Mouse (Mus musculus) thymus, adult 2 months (tissue): ENCODE results near the gene Avil. TPM values are rescaled to one million over a fixed set of nuclear protein-coding genes. Genes with fewer than 3 reads are reported as not detected.
A peak's percentile ranks its signal among the peaks of the same experiment; 100 is the strongest.
"Not testable (repeated sequence)": the region's sequence is repeated elsewhere in the genome, so short reads cannot be mapped to it uniquely, and the experiment has no call there.

Source experiments
- DNase-seq: peaks from one replicate; pipeline ENCODE4 v3.0.0; 2021
- H3K27ac ChIP-seq: fragments of 200-500 bp; 2 replicates; pipeline ENCODE4 v1.5.1; 2012; ENCODE audit warnings: low read length, control low read depth; ENCODE audit not compliant: control insufficient read depth, insufficient read depth
- H3K27me3 ChIP-seq: fragments of 200-500 bp; 2 replicates; pipeline ENCODE4 v1.6.1; 2012; ENCODE audit warnings: mild to moderate bottlenecking, low read length, moderate library complexity, mixed read lengths; ENCODE audit not compliant: control insufficient read depth, insufficient read depth
- H3K36me3 ChIP-seq: fragments of 200-500 bp; 2 replicates; pipeline ENCODE4 v1.6.1; 2012; ENCODE audit warnings: mild to moderate bottlenecking, low read length, moderate library complexity; ENCODE audit not compliant: control insufficient read depth, insufficient read depth
- H3K4me1 ChIP-seq: fragments of 200-500 bp; replicated peaks from 2 replicates; pipeline ENCODE4 v1.6.1; 2012; ENCODE audit warnings: low read length; ENCODE audit not compliant: control insufficient read depth, insufficient read depth
- H3K4me3 ChIP-seq: fragments of 200-500 bp; 2 replicates; pipeline ENCODE4 v1.5.1; 2012; ENCODE audit warnings: mild to moderate bottlenecking, low read length, control low read depth, moderate library complexity; ENCODE audit not compliant: control insufficient read depth, insufficient read depth
- CTCF ChIP-seq: fragments of 200-500 bp; IDR thresholded peaks from 2 replicates; pipeline ENCODE4 v1.5.1; 2012; ENCODE audit warnings: mild to moderate bottlenecking, control low read depth, low read length, moderate library complexity, borderline replicate concordance; ENCODE audit not compliant: control insufficient read depth, poor library complexity, insufficient read depth; ENCODE audit errors: extremely low read depth
- POLR2A ChIP-seq: fragments of 200-500 bp; IDR thresholded peaks from 2 replicates; pipeline ENCODE4 v1.6.1; 2012; ENCODE audit warnings: mild to moderate bottlenecking, low read length, control low read depth, moderate library complexity; ENCODE audit not compliant: control insufficient read depth, poor library complexity, insufficient read depth; ENCODE audit errors: extremely low read depth
- WGBS: fragments of 180-500 bp; shearing (Covaris S2); methylation state at CpG from one replicate; pipeline ENCODE4 v1.1.7; 2018; 5-methylcytosine and 5-hydroxymethylcytosine counted together
- polyA plus RNA-seq: library from polyadenylated mRNA; depleted of rRNA; stranded (reverse); fragments of >200 nt; gene quantifications from 2 replicates; pipeline ENCODE4 v1.2.3, GENCODE M21; 2012

The Avil gene
- polyA plus RNA-seq, 1 experiment, result 0.97 TPM

DNA sequence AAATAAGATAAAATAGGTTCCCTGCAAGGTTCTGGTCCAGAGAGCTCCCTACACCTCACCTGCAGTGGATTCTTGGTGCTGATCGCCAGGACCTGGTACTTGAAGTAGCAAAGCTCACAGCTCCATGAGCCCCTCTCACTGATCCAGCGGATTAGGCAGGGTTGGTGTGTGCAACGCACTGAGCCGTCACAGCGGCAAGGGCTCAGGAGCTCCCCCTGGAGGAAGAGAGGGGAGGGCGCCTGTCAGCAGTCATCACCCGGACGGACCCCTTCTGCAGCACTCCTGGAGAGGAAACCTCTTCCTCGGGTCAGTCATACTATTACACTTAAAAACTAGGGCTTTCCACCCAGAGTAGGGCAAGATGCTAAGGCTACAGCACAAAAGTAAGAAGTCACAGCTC, 57.7 kb downstream of the Avil start:
- Histone ChIP-seq H3K4me1 (peaks cover 12% of the 10 kb centered on the region), H3K4me3 (no peak overlapping the region), H3K27ac (no peak overlapping the region), H3K27me3 (peaks cover 2% of the 10 kb centered on the region), H3K36me3 (no peaks in the 10 kb centered on the region)
- WGBS, result 4% methylated on average over 9 of the region's 9 CpGs
- DNase-seq, result peak; percentile 86
- TF ChIP-seq POLR2A (no peak), CTCF (peak; percentile 98)

DNA sequence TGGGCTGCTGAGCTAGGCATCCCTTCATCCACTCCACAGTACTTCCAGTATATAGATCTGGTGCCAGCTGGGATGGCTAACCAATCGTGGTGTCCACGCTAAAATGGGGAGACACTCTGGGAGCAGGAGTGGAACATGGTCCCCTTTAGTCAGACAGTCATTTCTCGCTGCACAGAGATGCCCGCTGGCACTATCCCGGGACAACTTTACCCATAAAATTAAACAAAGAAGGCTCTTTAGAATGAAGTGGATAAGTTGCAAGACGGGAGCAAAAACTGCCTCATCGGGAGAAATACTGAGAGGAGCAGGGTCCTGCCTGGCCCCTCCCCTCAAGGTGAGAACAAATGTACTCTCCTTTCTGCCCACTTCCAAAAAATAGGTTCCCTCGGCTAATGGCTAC, 58.2 kb downstream of the Avil start:
- no peaks in the 10 kb centered on the region for H3K36me3 ChIP-seq
- TF ChIP-seq POLR2A, result no peak
- no peak for TF ChIP-seq CTCF
- H3K27ac ChIP-seq, result no peak overlapping the region
- no peak overlapping the region for H3K4me3 ChIP-seq
- peaks cover 12% of the 10 kb centered on the region for H3K4me1 ChIP-seq
- DNase-seq, result no peak
- 11% methylated on average over 8 of the region's 8 CpGs for WGBS
- H3K27me3 ChIP-seq, result peaks cover 2% of the 10 kb centered on the region

DNA sequence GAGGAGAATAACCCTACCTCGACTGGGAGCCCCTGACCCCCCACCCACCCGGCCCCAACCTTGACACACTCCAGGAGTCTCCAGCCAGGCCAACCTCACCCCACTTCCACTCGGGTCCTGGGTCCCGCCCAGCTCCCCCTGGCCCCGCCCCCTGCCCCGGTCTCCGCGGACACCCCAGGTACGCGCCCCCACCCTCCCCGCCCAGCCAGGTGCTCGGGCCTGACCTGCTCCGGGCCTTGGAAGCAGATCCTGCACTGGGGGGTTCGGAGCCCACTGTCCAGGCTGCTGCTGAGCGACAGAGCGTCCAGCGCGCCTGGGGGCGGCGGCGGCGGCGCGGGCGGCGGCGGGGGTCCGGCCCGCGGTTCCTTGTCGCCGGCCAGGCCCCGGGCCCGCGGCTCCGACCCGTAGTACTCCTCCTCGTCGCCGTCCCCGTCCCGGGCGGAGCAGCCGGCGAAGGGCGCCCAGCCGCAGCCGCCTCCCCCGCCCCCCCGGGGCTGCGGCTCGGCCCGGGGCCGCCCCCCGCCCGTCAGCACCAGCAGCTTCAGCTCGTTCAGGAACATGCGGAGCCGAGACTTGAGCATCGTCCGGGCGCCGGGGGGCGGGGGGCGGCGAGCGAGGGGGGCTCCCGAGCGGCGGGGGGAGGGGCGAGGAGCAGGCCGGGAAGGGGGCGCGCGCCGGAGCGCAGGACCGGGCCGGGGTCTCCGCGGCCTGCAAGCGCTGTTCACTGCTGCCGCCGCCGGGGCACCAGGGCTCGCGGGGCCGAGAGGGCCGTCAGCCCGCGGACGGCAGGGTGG, 58.9 kb downstream of the Avil start:
- peak; percentile 28 for DNase-seq
- no peaks in the 10 kb centered on the region for H3K36me3 ChIP-seq
- no peak overlapping the region for H3K27ac ChIP-seq
- no peak for TF ChIP-seq POLR2A
- no peak for TF ChIP-seq CTCF
- WGBS, result 2% methylated on average over 75 of the region's 92 CpGs
- peaks cover 2% of the 10 kb centered on the region for H3K27me3 ChIP-seq
- peak overlapping the region; percentile 54 for H3K4me3 ChIP-seq
- peaks cover 16% of the 10 kb centered on the region for H3K4me1 ChIP-seq

DNA sequence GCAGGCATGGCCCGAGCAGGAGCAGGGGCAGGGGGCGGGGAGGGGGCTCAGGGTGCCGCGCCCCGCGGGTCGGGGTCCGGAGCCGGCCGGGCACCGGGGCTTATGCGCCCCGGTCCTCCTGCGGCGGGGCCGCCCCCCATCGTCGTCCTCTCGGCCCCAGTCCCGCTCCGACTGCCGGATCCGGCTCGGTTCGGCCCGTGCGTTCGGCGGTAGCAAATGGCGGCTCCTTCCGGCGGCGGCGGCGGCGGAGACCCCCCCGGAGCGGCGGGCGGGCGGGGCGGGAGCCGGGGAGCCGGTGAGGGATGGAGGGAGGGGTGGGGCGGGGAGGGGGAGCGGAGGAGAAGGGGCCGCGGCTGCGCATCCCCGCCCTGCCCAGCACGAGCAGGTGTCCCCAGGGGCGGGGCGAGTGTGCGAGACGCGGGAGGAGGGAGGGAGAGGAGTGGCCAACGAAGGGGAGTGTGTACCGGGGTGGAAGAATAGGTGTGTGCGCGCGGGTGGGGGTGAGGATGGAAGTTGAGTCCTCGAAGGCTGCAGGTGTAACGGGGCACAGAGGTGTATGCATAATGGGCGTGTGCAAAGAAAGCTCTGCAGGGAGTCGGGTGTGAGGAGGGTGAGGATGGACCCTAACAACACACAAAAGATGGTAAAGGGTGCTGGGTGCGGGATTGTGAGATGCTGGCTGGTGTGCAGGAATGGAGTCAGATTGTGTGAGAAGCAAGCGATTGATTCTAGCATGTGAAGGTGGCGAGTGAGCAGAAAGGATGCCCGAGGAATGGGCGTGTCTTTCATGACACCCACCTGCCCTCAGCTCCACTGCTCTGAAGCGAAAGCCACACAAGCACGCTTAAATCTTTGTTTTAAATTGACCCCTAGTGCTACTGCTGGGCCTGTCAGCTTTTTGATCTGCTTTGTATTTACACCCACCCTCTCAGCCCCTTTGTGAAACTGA, 59.7 kb downstream of the Avil start, which contains the start of gene March9:
TSS of gene March9 (minus strand) at position 217 of the 949 bp plus-strand sequence.
- TF ChIP-seq POLR2A, result no peak
- WGBS, result 3% methylated on average over 59 of the region's 72 CpGs

DNA sequence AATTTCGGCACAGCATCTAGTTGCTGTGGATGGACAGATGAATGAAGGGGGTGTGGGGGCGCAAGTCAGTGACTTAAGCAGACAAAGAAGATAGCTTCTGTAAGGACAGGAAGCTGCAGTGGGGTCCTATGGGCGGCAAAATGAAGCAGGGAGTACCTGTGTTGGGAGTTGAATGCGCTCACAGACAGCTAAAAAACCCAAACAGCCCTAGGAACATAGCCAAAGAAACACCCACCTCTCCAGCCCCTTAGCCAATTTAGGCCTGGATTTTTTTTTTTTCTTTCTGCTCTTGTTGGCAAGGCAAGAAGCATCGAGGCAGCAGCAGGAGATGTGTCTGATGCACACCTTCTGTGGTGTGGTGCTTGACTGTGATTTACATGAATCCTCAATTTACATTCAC, 60.6 kb downstream of the Avil start:
- Histone ChIP-seq H3K36me3 (peaks cover 13% of the 10 kb centered on the region), H3K4me1 (peaks cover 23% of the 10 kb centered on the region), H3K4me3 (no peak overlapping the region), H3K27ac (no peak overlapping the region), H3K27me3 (peaks cover 2% of the 10 kb centered on the region)
- 82% methylated on average over 5 of the region's 5 CpGs for WGBS
- no peak for DNase-seq
- no peak for TF ChIP-seq POLR2A
- no peak for TF ChIP-seq CTCF

More for the DNA sequence above, 59.7 kb downstream of the Avil start, which contains the start of gene March9:
- H3K4me1 ChIP-seq, result peaks cover 23% of the 10 kb centered on the region
- no peak within 1 kb of the TSS for H3K27ac ChIP-seq
- peaks cover 2% of the 10 kb centered on the region for H3K27me3 ChIP-seq
- peak within 1 kb of the TSS; percentile 54 for H3K4me3 ChIP-seq
- DNase-seq, result peak; percentile 88
- peaks cover 5% of the 10 kb centered on the region for H3K36me3 ChIP-seq

DNA sequence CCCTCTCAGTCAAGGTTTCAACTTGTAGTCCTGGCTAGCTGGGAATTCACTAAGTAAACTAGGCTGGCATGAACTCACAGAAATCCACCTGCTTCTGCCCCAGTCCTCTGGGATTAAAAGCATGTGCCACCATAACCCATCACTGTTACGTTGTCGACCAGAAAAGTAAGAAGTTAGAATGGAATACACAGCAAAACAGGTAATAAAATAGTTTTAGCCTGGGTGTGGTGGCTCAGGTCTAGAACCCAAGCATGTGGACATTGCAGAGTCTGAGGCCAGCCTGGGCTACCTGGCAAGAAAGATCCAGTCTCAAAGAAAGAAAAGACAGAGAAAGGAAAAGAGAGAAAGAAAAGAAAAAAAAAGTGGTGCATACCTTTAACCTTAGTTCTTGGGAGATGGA, 61.0 kb downstream of the Avil start:
- Histone ChIP-seq H3K4me1 (peaks cover 23% of the 10 kb centered on the region), H3K36me3 (peaks cover 13% of the 10 kb centered on the region), H3K27ac (no peak overlapping the region), H3K27me3 (peaks cover 2% of the 10 kb centered on the region), H3K4me3 (no peak overlapping the region)
- no peak for DNase-seq
- TF ChIP-seq POLR2A (no peak), CTCF (no peak)
- WGBS, result 88% methylated on average over 2 of the region's 2 CpGs

DNA sequence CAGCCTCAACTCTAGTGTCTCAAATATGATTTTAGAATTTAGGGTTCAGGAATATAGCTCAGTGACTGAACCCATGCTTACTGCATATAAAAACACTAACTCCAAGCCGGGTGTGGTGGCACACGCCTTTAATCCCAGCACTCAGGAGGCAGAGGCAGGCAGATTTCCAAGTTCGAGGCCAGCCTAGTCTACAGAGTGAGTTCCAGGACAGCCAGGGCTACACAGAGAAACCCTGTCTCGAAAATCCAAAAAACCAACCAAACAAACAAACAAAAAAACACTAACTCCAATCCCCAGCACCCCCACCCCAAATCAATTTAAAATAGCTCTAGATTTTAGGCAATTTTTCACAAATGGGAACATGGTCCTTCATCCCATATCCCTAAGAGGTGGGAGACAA, 61.6 kb downstream of the Avil start:
- not testable (repeated sequence) for H3K27me3 ChIP-seq, DNase-seq, H3K27ac ChIP-seq, H3K4me3 ChIP-seq
- 92% methylated on average over 4 of the region's 4 CpGs for WGBS
- Histone ChIP-seq H3K36me3 (peaks cover 17% of the 10 kb centered on the region), H3K4me1 (peaks cover 23% of the 10 kb centered on the region)
